Mouse (Mus musculus): ENCODE measurements at regions not wholly inside any gene's neighbourhood (a gene's known extent, or its start where the extent isn't known, plus 50 kb on each side); places are given as distances from the start of the nearest gene placed in this dataset.

DNA sequence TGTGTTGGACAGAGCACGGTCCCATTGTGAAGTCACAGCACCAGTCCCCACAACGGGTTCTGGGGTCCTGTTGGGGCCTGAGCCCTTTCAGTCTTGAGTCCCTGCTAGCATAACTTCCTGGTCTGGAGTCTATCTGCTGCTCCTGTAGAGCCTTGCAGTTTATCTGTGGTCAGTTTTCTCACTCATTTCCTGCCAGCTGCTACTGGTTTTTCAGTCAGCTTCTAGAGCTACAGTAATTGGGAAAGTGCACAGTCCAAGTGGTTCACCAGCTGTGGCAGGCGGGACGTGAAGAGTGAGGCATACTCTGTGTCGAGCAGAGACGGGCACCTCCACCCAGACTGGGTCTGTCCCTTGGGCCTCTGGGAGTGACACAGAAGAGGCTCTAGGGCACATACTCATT is 93.4 kb upstream of the Id2 start:
- DNase-seq (ENCODE audit: low read depth): no peak
- TF ChIP-seq POLR2A (IDR thresholded peaks at IDR 0.05; ENCODE audit: borderline replicate concordance, extremely low read depth, insufficient read depth, insufficient read length, poor library complexity, severe bottlenecking): no peak
- no peak for TF ChIP-seq CTCF (IDR thresholded peaks at IDR 0.05; ENCODE audit: borderline replicate concordance, extremely low read depth, insufficient read depth, insufficient read length)

- peak; percentile 62 for DNase-seq (ENCODE audit: low read depth)
- TF ChIP-seq CTCF (IDR thresholded peaks at IDR 0.05; ENCODE audit: borderline replicate concordance, extremely low read depth, insufficient read depth, insufficient read length): no peak
- TF ChIP-seq POLR2A (IDR thresholded peaks at IDR 0.05; ENCODE audit: borderline replicate concordance, extremely low read depth, insufficient read depth, insufficient read length, poor library complexity, severe bottlenecking): no peak
Measured at GRCm38 (mm10) chr12:25189174-25189761, 92.3 kb upstream of the Id2 start.

DNA sequence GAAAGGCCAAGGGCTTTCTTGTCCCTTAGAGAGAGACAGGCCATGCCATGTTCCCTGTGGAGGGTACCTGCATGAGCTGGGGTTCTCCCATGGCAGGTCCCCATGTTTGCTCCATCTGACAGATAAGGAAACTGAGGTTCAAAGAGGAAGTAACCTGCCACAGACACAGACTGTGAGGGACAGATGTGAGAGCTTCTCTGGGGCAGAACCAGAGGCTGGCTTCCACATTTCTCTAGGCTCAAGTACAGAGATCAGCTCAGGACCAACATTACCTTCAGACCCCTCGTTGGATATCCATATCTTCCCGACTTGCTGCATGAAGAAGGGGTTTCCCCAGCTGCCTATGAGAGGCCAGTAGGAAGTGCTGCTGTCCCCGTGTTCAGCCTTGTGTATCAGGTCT is 91.6 kb upstream of the Id2 start:
- DNase-seq (ENCODE audit: low read depth): no peak
- TF ChIP-seq POLR2A (IDR thresholded peaks at IDR 0.05; ENCODE audit: borderline replicate concordance, extremely low read depth, insufficient read depth, insufficient read length, poor library complexity, severe bottlenecking) (no peak), CTCF (IDR thresholded peaks at IDR 0.05; ENCODE audit: borderline replicate concordance, extremely low read depth, insufficient read depth, insufficient read length) (no peak)

DNA sequence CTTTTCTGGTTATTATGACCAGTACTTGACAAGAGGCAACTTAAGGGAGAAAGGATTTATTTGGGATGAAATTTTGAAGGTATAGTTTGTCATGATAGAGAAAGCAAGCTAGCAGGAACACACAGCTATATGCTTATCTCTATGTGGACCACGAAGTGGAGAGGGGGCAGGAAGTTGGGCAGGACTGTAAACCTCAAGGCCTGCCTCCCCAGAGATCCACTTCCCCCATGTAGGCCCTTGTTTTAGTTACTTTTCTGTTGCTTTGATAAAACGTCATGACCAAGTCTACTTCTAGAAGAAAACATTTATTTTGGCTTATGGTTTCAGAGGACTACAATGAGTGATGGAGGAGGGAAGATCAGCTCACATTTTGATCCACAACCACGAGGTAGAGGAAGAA is 90.3 kb upstream of the Id2 start:
- no peak for TF ChIP-seq CTCF (IDR thresholded peaks at IDR 0.05; ENCODE audit: borderline replicate concordance, extremely low read depth, insufficient read depth, insufficient read length)
- no peak for TF ChIP-seq POLR2A (IDR thresholded peaks at IDR 0.05; ENCODE audit: borderline replicate concordance, extremely low read depth, insufficient read depth, insufficient read length, poor library complexity, severe bottlenecking)
- no peak for DNase-seq (ENCODE audit: low read depth)

DNA sequence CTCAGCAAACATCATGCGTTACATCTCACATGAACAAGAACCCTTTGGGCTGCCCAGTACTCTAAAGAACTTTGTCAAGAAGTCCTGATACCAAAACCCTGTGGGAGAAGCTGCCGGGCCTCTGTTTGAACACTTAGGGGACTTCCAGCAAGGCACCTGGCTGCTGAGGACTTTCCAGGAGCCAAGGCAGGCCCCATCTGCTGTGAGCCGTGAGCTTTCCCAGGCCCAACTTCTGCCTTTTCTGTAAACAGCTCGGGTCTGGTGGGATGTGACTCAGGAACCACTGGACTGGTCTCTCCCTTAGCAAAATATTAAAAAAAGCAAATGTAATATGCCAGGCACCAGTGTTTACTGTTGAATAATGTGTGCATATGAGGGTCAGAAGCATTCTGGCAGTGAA is 85.7 kb upstream of the Id2 start:
- DNase-seq (ENCODE audit: low read depth): no peak
- TF ChIP-seq CTCF (IDR thresholded peaks at IDR 0.05; ENCODE audit: borderline replicate concordance, extremely low read depth, insufficient read depth, insufficient read length): no peak
- TF ChIP-seq POLR2A (IDR thresholded peaks at IDR 0.05; ENCODE audit: borderline replicate concordance, extremely low read depth, insufficient read depth, insufficient read length, poor library complexity, severe bottlenecking): no peak

- DNase-seq (ENCODE audit: low read depth): no peak
- no peak for TF ChIP-seq CTCF (IDR thresholded peaks at IDR 0.05; ENCODE audit: borderline replicate concordance, extremely low read depth, insufficient read depth, insufficient read length)
- TF ChIP-seq POLR2A (IDR thresholded peaks at IDR 0.05; ENCODE audit: borderline replicate concordance, extremely low read depth, insufficient read depth, insufficient read length, poor library complexity, severe bottlenecking): no peak
Measured at GRCm38 (mm10) chr12:25181317-25181716, 84.4 kb upstream of the Id2 start.

DNA sequence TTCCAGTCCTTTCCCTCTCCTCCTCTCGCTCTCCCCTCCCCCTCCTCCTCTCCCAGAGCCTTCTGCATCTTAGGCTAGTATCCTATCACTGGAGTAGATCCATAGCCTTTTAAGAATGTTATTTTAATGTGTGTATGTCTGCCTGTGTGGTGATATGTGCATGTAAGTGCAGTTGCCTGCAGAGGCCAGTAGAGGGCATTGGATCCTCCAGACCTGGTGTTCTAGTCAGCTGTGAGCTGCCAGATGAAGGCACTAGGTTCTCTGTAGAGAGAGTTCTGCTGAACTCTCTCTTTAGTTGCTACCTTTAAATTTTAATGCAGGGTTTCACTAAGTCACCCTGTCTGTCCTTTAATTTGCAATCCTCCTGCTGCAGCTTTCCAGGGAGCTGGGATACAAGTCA is 83.9 kb upstream of the Id2 start:
- no peak for DNase-seq (ENCODE audit: low read depth)
- TF ChIP-seq CTCF (IDR thresholded peaks at IDR 0.05; ENCODE audit: borderline replicate concordance, extremely low read depth, insufficient read depth, insufficient read length) (peak; percentile 34; the same call in 1 of the 2 replicates), POLR2A (IDR thresholded peaks at IDR 0.05; ENCODE audit: borderline replicate concordance, extremely low read depth, insufficient read depth, insufficient read length, poor library complexity, severe bottlenecking) (no peak)

- peak; percentile 50 for DNase-seq (ENCODE audit: low read depth)
- TF ChIP-seq POLR2A (IDR thresholded peaks at IDR 0.05; ENCODE audit: borderline replicate concordance, extremely low read depth, insufficient read depth, insufficient read length, poor library complexity, severe bottlenecking): no peak
- TF ChIP-seq CTCF (IDR thresholded peaks at IDR 0.05; ENCODE audit: borderline replicate concordance, extremely low read depth, insufficient read depth, insufficient read length): no peak
Measured at GRCm38 (mm10) chr12:25180289-25180688, 83.3 kb upstream of the Id2 start.

DNA sequence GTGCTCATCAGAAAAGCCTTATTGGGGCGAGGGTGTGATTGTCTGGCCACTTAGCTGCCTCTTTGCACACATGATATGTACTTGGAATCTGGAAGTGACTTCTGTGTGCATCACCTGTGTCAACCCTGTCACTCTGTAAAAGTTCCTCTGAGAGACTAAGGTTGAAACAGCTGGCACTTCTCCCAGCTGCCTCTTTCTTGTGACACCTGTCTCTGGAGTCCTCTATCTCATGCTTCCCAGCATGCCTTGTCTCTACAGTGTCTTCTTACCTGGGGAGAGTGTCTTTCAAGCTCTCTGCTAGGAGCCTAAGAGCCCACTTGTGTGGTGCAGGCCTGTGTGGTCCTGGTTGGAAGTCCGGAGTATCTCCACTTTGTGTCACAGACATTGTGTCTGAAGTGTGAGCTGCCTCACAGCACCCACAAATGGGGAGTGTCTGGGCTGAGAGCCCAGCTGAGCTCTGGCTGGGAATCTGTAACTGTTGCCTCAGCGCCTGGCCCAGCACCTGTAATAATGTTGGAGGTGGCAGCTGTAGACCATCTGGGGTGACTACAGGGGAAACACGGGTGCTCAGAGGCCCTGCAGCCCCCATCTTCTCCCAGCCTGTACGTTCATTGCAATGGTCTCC is 81.7 kb upstream of the Id2 start:
- TF ChIP-seq CTCF (IDR thresholded peaks at IDR 0.05; ENCODE audit: borderline replicate concordance, extremely low read depth, insufficient read depth, insufficient read length): no peak
- peak; percentile 22 for DNase-seq (ENCODE audit: low read depth)

DNA sequence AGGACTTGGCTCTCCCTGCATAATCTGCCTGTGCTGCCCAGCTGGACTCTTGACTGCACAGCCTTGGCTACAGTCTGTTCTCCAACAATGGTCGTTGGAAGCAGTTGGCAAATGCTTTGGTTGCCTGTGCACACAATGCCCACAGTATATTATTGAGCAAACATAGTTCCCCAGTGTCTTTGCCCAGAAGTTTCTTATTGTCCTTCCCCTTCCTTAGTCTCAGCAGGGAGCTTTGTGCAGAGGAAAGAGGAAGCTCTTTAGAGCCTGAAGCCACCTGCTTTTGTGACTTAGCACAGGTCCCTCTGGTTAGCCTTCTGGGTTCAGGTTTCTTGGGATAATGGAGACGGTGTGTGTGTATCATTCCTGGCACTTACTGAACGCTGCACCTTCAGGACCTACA is 80.9 kb upstream of the Id2 start:
- no peak for DNase-seq (ENCODE audit: low read depth)
- TF ChIP-seq CTCF (IDR thresholded peaks at IDR 0.05; ENCODE audit: borderline replicate concordance, extremely low read depth, insufficient read depth, insufficient read length) (no peak), POLR2A (IDR thresholded peaks at IDR 0.05; ENCODE audit: borderline replicate concordance, extremely low read depth, insufficient read depth, insufficient read length, poor library complexity, severe bottlenecking) (no peak)

DNA sequence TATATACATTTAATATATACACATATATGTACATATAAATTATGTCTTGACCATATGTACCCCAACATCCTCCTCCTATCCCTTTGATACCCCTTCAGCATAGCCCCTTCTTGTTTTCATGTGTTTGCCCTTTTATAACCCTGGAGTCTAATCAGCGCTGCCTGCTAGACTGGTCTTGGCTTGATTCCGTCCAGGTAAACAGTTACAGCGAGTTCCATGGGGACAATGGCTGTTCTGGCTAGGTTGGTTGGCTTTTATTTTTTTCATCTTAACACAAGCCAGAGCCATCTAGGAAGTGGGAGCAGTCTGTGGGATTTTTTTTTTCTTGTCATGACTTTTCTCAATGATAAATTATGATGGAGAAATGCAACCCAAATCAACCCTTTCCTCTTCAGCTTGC is 79.6 kb upstream of the Id2 start:
- no peak for DNase-seq (ENCODE audit: low read depth)
- TF ChIP-seq POLR2A (IDR thresholded peaks at IDR 0.05; ENCODE audit: borderline replicate concordance, extremely low read depth, insufficient read depth, insufficient read length, poor library complexity, severe bottlenecking): no peak
- TF ChIP-seq CTCF (IDR thresholded peaks at IDR 0.05; ENCODE audit: borderline replicate concordance, extremely low read depth, insufficient read depth, insufficient read length): no peak

- peak; percentile 43 for DNase-seq (ENCODE audit: low read depth)
- TF ChIP-seq CTCF (IDR thresholded peaks at IDR 0.05; ENCODE audit: borderline replicate concordance, extremely low read depth, insufficient read depth, insufficient read length) (no peak), POLR2A (IDR thresholded peaks at IDR 0.05; ENCODE audit: borderline replicate concordance, extremely low read depth, insufficient read depth, insufficient read length, poor library complexity, severe bottlenecking) (no peak)
Measured at GRCm38 (mm10) chr12:25173064-25173463, 76.1 kb upstream of the Id2 start.
